Mouse (Mus musculus) olfactory bulb, adult 2 months (tissue): ENCODE results near the gene Cirbp.

ENCODE experiments used
- CTCF ChIP-seq: fragments of 200-500 bp; IDR thresholded peaks from 2 replicates; pipeline ENCODE4 v1.5.1; 2012; ENCODE audit warnings: low read depth, mild to moderate bottlenecking, low read length, moderate library complexity; ENCODE audit not compliant: insufficient read depth
- POLR2A ChIP-seq: fragments of 200-500 bp; IDR thresholded peaks from 2 replicates; pipeline ENCODE4 v1.6.1; 2012; ENCODE audit warnings: mild to moderate bottlenecking, low read depth, low read length, moderate library complexity; ENCODE audit not compliant: insufficient read depth

DNA sequence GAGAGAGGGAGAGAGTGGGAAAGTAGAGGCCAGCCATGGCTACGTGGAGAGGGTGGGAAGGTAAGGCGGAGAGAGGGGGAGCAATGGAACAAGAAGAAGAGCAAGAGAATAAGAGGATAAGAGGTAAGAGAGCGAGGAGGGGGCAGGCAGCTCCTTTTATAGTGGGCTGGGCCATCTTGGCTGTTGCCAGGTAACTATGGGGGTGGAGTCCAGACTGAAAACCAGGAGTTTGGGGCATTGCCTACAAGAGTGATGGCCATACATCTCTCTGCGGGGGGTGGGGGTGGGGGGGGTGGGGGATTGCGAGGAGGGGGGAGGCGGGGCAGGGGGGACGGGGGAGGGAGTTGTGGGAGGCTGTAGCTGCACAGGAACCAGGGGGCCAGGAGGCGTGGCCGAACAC lies 54.9 kb downstream of the Cirbp start:
- TF ChIP-seq POLR2A (no peak), CTCF (no peak)
